Mouse (Mus musculus): Measurements from ENCODE around the gene Ccpg1os. TPM values are rescaled to one million over a fixed set of nuclear protein-coding genes. Genes with fewer than 3 reads are reported as not detected.

Gene Ccpg1os
- polyA plus RNA-seq, 1 experiment from 2014 or later, result 25.1 TPM

DNA sequence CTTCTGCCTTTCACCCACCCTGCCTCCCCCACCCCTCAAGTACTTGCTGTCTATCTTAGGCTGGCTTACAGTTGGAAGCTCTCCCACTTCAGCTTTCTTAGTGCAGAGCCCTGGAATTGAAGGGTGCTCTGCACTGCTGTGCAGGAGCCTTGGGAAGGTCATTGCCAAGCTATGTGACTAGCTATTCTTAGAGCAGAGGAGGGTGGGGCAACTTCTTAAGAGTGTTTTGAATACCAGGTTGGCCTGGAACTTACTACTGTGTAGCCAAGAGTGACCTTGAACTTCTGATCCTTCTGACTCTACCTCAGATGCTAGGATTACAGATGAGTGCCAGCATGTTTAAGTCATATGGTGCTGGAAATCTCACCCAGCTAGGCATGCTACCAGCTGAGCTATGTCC lies 11.0 kb upstream of the Ccpg1os start:
- H3K4me3 ChIP-seq (ENCODE audit: low read depth, low read length), result no peak overlapping the region
- no peaks in the 10 kb centered on the region for H3K9me3 ChIP-seq (ENCODE audit: control insufficient read depth, low read length)
- H3K36me3 ChIP-seq (ENCODE audit: control insufficient read depth, insufficient read depth, low read length), result peaks cover 5% of the 10 kb centered on the region
- ATAC-seq (ENCODE audit: low read depth), result no peak
- no peak overlapping the region for H3K4me2 ChIP-seq (ENCODE audit: low read depth, low read length)
- no peaks in the 10 kb centered on the region for H3K27me3 ChIP-seq (ENCODE audit: control insufficient read depth, insufficient read depth, low read length)
- no peaks in the 10 kb centered on the region for H3K4me1 ChIP-seq (ENCODE audit: control insufficient read depth, insufficient read depth, low read length)
- H3K27ac ChIP-seq (ENCODE audit: low read depth, low read length), result no peak overlapping the region
- H3K9ac ChIP-seq (replicated peaks; ENCODE audit: low read depth, low read length), result no peak overlapping the region

DNA sequence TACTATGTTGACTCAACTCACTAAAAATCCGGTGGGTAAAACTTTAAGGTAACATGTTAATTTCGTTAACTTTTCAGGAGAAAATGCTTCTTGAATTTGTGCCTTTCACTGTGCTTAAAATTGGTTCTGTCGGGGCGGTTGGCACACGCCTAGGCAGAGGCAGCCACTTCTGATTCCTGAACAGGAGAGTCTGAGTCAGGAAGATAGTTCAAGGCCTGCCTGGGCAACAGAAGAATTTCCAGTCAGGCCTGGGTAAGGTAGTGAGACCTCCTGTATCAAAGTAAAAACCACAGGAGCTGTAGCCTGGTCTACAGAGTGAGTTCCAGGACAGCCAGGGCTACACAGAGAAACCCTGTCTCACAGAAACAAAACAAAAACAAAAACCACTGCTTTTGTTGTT lies 7.4 kb upstream of the Ccpg1os start:
- Histone ChIP-seq H3K4me1 (ENCODE audit: control insufficient read depth, insufficient read depth, low read length) (no peaks in the 10 kb centered on the region), H3K4me3 (ENCODE audit: low read depth, low read length) (no peak overlapping the region), H3K9ac (replicated peaks; ENCODE audit: low read depth, low read length) (no peak overlapping the region), H3K27me3 (ENCODE audit: control insufficient read depth, insufficient read depth, low read length) (no peaks in the 10 kb centered on the region), H3K4me2 (ENCODE audit: low read depth, low read length) (no peak overlapping the region), H3K27ac (ENCODE audit: low read depth, low read length) (no peak overlapping the region), H3K9me3 (ENCODE audit: control insufficient read depth, low read length) (no peaks in the 10 kb centered on the region), H3K36me3 (ENCODE audit: control insufficient read depth, insufficient read depth, low read length) (no peaks in the 10 kb centered on the region)
- ATAC-seq (ENCODE audit: low read depth), result no peak
- 93% methylated on average over 5 of the region's 5 CpGs for WGBS

DNA sequence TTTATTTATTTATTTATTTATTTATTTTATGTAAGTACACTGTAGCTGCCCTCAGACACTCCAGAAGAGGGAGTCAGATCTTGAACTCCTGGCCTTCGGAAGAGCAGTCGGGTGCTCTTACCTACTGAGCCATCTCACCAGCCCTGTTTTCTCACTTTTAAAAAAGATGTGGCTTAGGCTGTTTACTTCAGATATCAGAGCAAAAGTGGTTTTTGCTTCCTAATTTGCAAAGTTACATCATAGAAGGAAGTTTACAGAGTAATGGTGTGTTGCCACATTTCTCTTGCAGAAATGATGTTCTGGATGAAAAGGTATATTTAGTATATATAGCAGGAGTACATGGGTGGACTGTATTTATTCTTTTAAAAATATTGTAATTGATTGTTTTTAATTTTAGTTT lies 6.2 kb upstream of the Ccpg1os start:
- 94% methylated on average over 2 of the region's 2 CpGs for WGBS
- H3K36me3 ChIP-seq (ENCODE audit: control insufficient read depth, insufficient read depth, low read length), result no peaks in the 10 kb centered on the region
- H3K27me3 ChIP-seq (ENCODE audit: control insufficient read depth, insufficient read depth, low read length), result no peaks in the 10 kb centered on the region
- ATAC-seq (ENCODE audit: low read depth), result no peak
- no peak overlapping the region for H3K4me3 ChIP-seq (ENCODE audit: low read depth, low read length)
- no peak overlapping the region for H3K4me2 ChIP-seq (ENCODE audit: low read depth, low read length)
- H3K27ac ChIP-seq (ENCODE audit: low read depth, low read length), result no peak overlapping the region
- no peak overlapping the region for H3K9ac ChIP-seq (replicated peaks; ENCODE audit: low read depth, low read length)
- H3K9me3 ChIP-seq (ENCODE audit: control insufficient read depth, low read length), result no peaks in the 10 kb centered on the region
- H3K4me1 ChIP-seq (ENCODE audit: control insufficient read depth, insufficient read depth, low read length), result peaks cover 4% of the 10 kb centered on the region; the same call in 1 of the 2 replicates

DNA sequence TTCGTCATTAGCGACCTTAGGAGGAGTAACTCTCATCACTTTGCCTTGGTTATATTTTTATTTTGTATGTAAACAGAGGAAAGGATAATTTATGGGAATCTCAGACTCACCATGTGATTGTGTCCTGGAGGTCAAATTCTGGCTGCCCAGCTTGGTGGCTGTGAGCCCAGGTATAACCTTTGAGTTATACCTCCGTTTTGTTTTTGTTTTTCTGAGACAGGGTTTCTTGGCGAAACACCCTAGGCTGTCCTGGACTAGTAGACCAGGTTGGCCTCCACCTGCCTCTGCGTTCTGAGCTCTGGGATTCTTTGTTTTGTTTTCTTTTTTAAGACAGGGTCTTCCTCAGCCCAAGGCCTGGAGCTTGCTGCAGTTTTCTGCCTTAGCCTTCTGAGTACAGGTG lies 3.5 kb upstream of the Ccpg1os start:
- no peak for ATAC-seq (ENCODE audit: low read depth)
- 89% methylated on average over 5 of the region's 5 CpGs for WGBS
- peaks cover 12% of the 10 kb centered on the region for H3K4me1 ChIP-seq (ENCODE audit: control insufficient read depth, insufficient read depth, low read length)

DNA sequence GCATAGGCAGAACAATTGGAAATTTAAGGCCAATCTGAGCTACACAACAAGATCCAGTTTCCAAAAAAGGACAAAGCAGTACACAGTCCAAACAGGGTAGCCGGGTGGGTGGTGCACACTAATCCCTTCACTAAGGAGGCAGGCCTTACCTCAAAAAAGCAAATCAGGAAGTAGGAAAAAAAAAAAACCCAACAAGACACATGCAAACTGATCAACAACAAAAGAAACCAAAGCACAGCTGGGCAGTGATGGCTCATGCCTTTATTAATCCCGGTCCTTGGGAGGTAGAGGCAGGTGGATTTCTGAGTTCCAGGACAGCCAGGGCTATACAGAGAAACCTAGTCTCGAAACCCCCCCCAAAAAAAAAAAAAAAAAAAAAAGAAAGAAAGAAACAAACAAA lies 2.5 kb upstream of the Ccpg1os start:
- Histone ChIP-seq H3K9ac (replicated peaks; ENCODE audit: low read depth, low read length) (no peak overlapping the region), H3K4me2 (ENCODE audit: low read depth, low read length) (no peak overlapping the region), H3K36me3 (ENCODE audit: control insufficient read depth, insufficient read depth, low read length) (no peaks in the 10 kb centered on the region), H3K27ac (ENCODE audit: low read depth, low read length) (no peak overlapping the region), H3K9me3 (ENCODE audit: control insufficient read depth, low read length) (no peaks in the 10 kb centered on the region), H3K4me3 (ENCODE audit: low read depth, low read length) (no peak overlapping the region), H3K4me1 (ENCODE audit: control insufficient read depth, insufficient read depth, low read length) (peaks cover 12% of the 10 kb centered on the region), H3K27me3 (ENCODE audit: control insufficient read depth, insufficient read depth, low read length) (no peaks in the 10 kb centered on the region)
- ATAC-seq (ENCODE audit: low read depth), result no peak
- WGBS, result 76% methylated on average over 3 of the region's 3 CpGs

More for the DNA sequence above, 3.5 kb upstream of the Ccpg1os start:
- Histone ChIP-seq H3K9me3 (ENCODE audit: control insufficient read depth, low read length) (no peaks in the 10 kb centered on the region), H3K36me3 (ENCODE audit: control insufficient read depth, insufficient read depth, low read length) (no peaks in the 10 kb centered on the region), H3K27me3 (ENCODE audit: control insufficient read depth, insufficient read depth, low read length) (no peaks in the 10 kb centered on the region), H3K27ac (ENCODE audit: low read depth, low read length) (no peak overlapping the region), H3K4me2 (ENCODE audit: low read depth, low read length) (no peak overlapping the region), H3K4me3 (ENCODE audit: low read depth, low read length) (no peak overlapping the region), H3K9ac (replicated peaks; ENCODE audit: low read depth, low read length) (no peak overlapping the region)

DNA sequence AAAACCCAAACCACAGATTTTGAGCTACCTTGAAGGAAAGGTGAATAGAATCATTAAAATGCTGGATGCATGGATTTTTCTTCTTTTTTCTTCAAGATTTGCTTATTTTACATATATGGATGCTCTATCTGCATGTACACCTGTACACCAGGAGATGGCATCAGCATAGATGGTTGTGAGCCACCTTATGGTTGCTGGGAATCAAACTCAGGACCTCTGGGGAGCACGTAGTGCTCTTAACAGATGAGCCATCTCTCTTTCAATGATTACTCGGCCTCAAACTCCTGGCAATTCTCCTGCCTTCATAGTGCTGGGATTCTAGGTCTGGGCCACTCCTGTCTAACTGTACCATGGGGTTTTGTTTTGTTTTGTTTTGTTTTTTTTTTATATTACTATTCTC lies 2.1 kb downstream of the Ccpg1os start:
- no peak overlapping the region for H3K4me2 ChIP-seq (ENCODE audit: low read depth, low read length)
- H3K27ac ChIP-seq (ENCODE audit: low read depth, low read length), result no peak overlapping the region
- no peak overlapping the region for H3K4me3 ChIP-seq (ENCODE audit: low read depth, low read length)
- ATAC-seq (ENCODE audit: low read depth), result no peak
- peaks cover 12% of the 10 kb centered on the region for H3K4me1 ChIP-seq (ENCODE audit: control insufficient read depth, insufficient read depth, low read length)
- no peaks in the 10 kb centered on the region for H3K9me3 ChIP-seq (ENCODE audit: control insufficient read depth, low read length)
- H3K36me3 ChIP-seq (ENCODE audit: control insufficient read depth, insufficient read depth, low read length), result no peaks in the 10 kb centered on the region
- no peak overlapping the region for H3K9ac ChIP-seq (replicated peaks; ENCODE audit: low read depth, low read length)
- 74% methylated on average over 2 of the region's 2 CpGs for WGBS
- no peaks in the 10 kb centered on the region for H3K27me3 ChIP-seq (ENCODE audit: control insufficient read depth, insufficient read depth, low read length)

DNA sequence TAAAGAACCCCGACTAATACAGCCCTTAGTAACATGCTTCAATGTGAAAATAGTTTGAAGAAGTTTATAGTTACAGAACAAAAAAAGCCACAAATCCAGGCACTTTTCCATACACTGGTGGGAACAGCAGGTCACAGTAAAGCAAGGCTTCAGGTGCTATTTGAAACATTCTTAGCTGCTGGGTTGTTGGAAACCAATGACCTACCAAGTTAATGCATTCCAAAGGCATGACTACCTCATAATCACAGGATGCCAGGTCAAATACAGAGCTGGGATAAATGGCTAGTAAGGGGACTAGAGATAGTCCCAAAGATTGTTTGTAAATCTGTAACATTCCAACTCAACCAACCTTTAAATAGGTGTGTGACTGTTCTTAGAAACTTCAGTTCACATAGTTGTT lies 9.9 kb downstream of the Ccpg1os start:
- no peaks in the 10 kb centered on the region for H3K27me3 ChIP-seq (ENCODE audit: control insufficient read depth, insufficient read depth, low read length)
- ATAC-seq (ENCODE audit: low read depth), result no peak
- WGBS, result 96% methylated on average over 1 of the region's 1 CpGs

DNA sequence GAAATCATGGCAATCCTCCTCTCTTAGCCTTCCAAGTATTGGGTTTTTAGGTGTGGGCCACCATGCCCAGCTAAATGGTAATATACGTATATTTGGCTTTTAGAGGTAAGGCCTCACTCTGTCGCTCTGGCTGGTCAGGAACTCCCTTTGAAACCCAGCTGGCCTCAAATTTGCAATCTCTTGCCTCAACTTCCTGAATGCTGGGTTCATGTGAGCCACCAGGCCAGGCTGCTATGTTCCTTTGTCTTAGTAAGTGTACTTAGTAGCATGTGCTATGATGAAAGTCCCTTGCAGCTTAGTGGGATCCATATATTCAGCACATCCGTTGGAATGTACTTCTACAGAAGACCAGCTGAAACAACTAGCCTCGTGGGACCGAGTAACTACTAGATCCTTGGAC lies 10.4 kb downstream of the Ccpg1os start:
- H3K4me3 ChIP-seq (ENCODE audit: low read depth, low read length), result no peak overlapping the region
- no peak overlapping the region for H3K27ac ChIP-seq (ENCODE audit: low read depth, low read length)
- 88% methylated on average over 5 of the region's 5 CpGs for whole genome bisulfite sequencing
- H3K27me3 ChIP-seq (ENCODE audit: control insufficient read depth, insufficient read depth, low read length), result no peaks in the 10 kb centered on the region
- no peaks in the 10 kb centered on the region for H3K4me1 ChIP-seq (ENCODE audit: control insufficient read depth, insufficient read depth, low read length)
- no peak overlapping the region for H3K9ac ChIP-seq (replicated peaks; ENCODE audit: low read depth, low read length)
- ATAC-seq (ENCODE audit: low read depth), result no peak
- H3K36me3 ChIP-seq (ENCODE audit: control insufficient read depth, insufficient read depth, low read length), result no peaks in the 10 kb centered on the region
- no peaks in the 10 kb centered on the region for H3K9me3 ChIP-seq (ENCODE audit: control insufficient read depth, low read length)
- H3K4me2 ChIP-seq (ENCODE audit: low read depth, low read length), result no peak overlapping the region

More for the DNA sequence above, 9.9 kb downstream of the Ccpg1os start:
- no peaks in the 10 kb centered on the region for H3K9me3 ChIP-seq (ENCODE audit: control insufficient read depth, low read length)
- no peaks in the 10 kb centered on the region for H3K4me1 ChIP-seq (ENCODE audit: control insufficient read depth, insufficient read depth, low read length)
- no peaks in the 10 kb centered on the region for H3K36me3 ChIP-seq (ENCODE audit: control insufficient read depth, insufficient read depth, low read length)
- H3K4me3 ChIP-seq (ENCODE audit: low read depth, low read length), result no peak overlapping the region
- H3K9ac ChIP-seq (replicated peaks; ENCODE audit: low read depth, low read length), result no peak overlapping the region
- no peak overlapping the region for H3K27ac ChIP-seq (ENCODE audit: low read depth, low read length)
- H3K4me2 ChIP-seq (ENCODE audit: low read depth, low read length), result no peak overlapping the region

DNA sequence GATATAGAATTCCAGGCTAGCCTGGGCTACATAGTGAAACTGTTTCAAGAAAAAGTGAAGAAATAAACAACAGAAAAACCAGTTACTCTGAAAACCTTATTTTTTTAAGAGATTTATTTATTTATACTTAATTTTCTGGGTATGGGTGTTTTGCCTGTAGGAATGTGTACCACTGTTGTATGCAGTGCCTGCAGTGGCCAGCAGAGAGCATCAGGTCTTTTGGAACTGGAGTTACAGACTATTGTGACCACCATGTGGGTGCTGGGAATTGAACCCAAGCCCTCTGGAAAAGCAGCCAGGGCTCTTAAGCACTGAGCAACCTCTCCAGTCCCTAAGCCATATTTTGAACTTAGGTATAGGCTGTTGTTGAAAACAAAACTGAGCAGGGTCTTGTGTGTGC lies 12.2 kb downstream of the Ccpg1os start:
- H3K27ac ChIP-seq (ENCODE audit: low read depth, low read length), result no peak overlapping the region
- H3K9me3 ChIP-seq (ENCODE audit: control insufficient read depth, low read length), result no peaks in the 10 kb centered on the region
- no peak overlapping the region for H3K9ac ChIP-seq (replicated peaks; ENCODE audit: low read depth, low read length)
- H3K27me3 ChIP-seq (ENCODE audit: control insufficient read depth, insufficient read depth, low read length), result no peaks in the 10 kb centered on the region
- ATAC-seq (ENCODE audit: low read depth), result no peak
- H3K36me3 ChIP-seq (ENCODE audit: control insufficient read depth, insufficient read depth, low read length), result no peaks in the 10 kb centered on the region
- H3K4me1 ChIP-seq (ENCODE audit: control insufficient read depth, insufficient read depth, low read length), result no peaks in the 10 kb centered on the region
- no peak overlapping the region for H3K4me2 ChIP-seq (ENCODE audit: low read depth, low read length)
- H3K4me3 ChIP-seq (ENCODE audit: low read depth, low read length), result no peak overlapping the region

DNA sequence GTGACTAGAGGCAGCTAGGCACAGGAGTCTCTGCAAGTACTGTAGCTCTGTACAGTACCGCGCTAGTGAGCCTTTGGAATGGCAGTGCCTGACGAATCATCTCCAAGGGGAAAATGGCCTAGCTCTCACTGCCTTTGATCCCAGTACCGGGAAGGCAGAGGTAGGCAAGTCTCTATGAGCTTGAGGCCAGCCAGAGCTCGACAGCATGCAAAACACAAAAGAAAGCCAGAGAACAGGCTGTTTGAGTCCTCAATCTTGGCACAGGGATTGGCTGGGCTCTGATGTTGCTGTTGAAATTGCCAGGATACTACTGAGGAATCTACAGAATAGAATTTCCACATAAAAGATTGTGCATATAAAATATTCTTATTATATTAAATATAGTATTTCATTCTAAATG lies 12.7 kb downstream of the Ccpg1os start:
- Histone ChIP-seq H3K9me3 (ENCODE audit: control insufficient read depth, low read length) (no peaks in the 10 kb centered on the region), H3K4me2 (ENCODE audit: low read depth, low read length) (no peak overlapping the region), H3K4me1 (ENCODE audit: control insufficient read depth, insufficient read depth, low read length) (no peaks in the 10 kb centered on the region), H3K9ac (replicated peaks; ENCODE audit: low read depth, low read length) (no peak overlapping the region), H3K36me3 (ENCODE audit: control insufficient read depth, insufficient read depth, low read length) (no peaks in the 10 kb centered on the region), H3K4me3 (ENCODE audit: low read depth, low read length) (no peak overlapping the region), H3K27me3 (ENCODE audit: control insufficient read depth, insufficient read depth, low read length) (no peaks in the 10 kb centered on the region), H3K27ac (ENCODE audit: low read depth, low read length) (no peak overlapping the region)
- no peak for ATAC-seq (ENCODE audit: low read depth)
- WGBS, result 87% methylated on average over 5 of the region's 5 CpGs
